Mouse (Mus musculus) liver, embryonic 14 days (tissue): ENCODE measurements around the gene Calm3. TPM values are rescaled to one million over a fixed set of nuclear protein-coding genes. Genes with fewer than 3 reads are reported as not detected.

Experiments used
- polyA plus RNA-seq: library from polyadenylated mRNA; depleted of rRNA; stranded (reverse); fragments of >200 nt; gene quantifications from 2 replicates; pipeline ENCODE4 v1.2.3, GENCODE M21; 2012; rRNA removed

The Calm3 gene
- 87.2 and 93.1 TPM in 2 replicates for polyA plus RNA-seq

GRCm38 (mm10) chr7:16924037-16924834 lies at the start of gene Calm3:
Gene Calm3, minus strand, starts transcription at chr7:16924114.

GRCm38 (mm10) chr7:16959539-16960187 lies 35.7 kb upstream of the Calm3 start, which contains the start of gene Pnmal1:
Gene Pnmal1, plus strand, starts transcription at chr7:16959679.

GRCm38 (mm10) chr7:16944061-16944807 lies 20.3 kb upstream of the Calm3 start, which contains the start of gene Pnmal2:
Gene Pnmal2, plus strand, starts transcription at chr7:16944682.

GRCm38 (mm10) chr7:16906281-16906680 lies 17.6 kb downstream of the Calm3 start, which contains the start of gene Ptgir:
Gene Ptgir, plus strand, starts transcription at chr7:16906490.

GRCm38 (mm10) chr7:16891641-16892351 lies 32.1 kb downstream of the Calm3 start, which contains the start of gene Gng8:
Gene Gng8, plus strand, starts transcription at chr7:16891786.

GRCm38 (mm10) chr7:16875310-16875325 lies 48.8 kb downstream of the Calm3 start, which contains the start of gene Dact3:
Gene Dact3, plus strand, starts transcription at chr7:16875317.

Other genes starting within 250 kb of the Calm3 start
- not detected in 2 replicates for gene Ceacam15, start 248.4 kb downstream of the Calm3 start, polyA plus RNA-seq
- not detected in 2 replicates for gene Ceacam9, start 202.2 kb downstream of the Calm3 start, polyA plus RNA-seq
- gene Ap2s1, start 185.7 kb downstream of the Calm3 start, polyA plus RNA-seq: 155 and 180 TPM in 2 replicates
- gene Slc1a5, start 142.8 kb downstream of the Calm3 start, polyA plus RNA-seq: 128 and 153 TPM in 2 replicates
- gene Strn4, start 108.2 kb downstream of the Calm3 start, polyA plus RNA-seq: 36.0 and 43.2 TPM in 2 replicates
- 5.4 and 5.7 TPM in 2 replicates for gene Fkrp, start 107.4 kb downstream of the Calm3 start, polyA plus RNA-seq
- 2.5 and 2.8 TPM in 2 replicates for gene Prkd2, start 81.2 kb downstream of the Calm3 start, polyA plus RNA-seq
- 0.46 and 0.71 TPM in 2 replicates for gene Dact3, start 48.8 kb downstream of the Calm3 start, polyA plus RNA-seq
- 0.18 and 0.40 TPM in 2 replicates for gene Gng8, start 32.3 kb downstream of the Calm3 start, polyA plus RNA-seq
- 0.81 and 0.86 TPM in 2 replicates for gene Ptgir, start 17.6 kb downstream of the Calm3 start, polyA plus RNA-seq
- gene Pnmal2, start 20.6 kb upstream of the Calm3 start, polyA plus RNA-seq: 0.05 and 0.26 TPM in 2 replicates
- under 0.01 and 0.02 TPM in 2 replicates for gene Pnmal1, start 35.6 kb upstream of the Calm3 start, polyA plus RNA-seq
- gene Gm42372, start 59.0 kb upstream of the Calm3 start, polyA plus RNA-seq: under 0.01 TPM in 2 replicates
- 2.4 and 2.5 TPM in 2 replicates for gene Ccdc8, start 68.6 kb upstream of the Calm3 start, polyA plus RNA-seq
- gene Ppp5c, start 103.8 kb upstream of the Calm3 start, polyA plus RNA-seq: 57.7 and 62.8 TPM in 2 replicates
- 8.1 and 10.3 TPM in 2 replicates for gene Hif3a, start 138.3 kb upstream of the Calm3 start, polyA plus RNA-seq
- 0.05 and 0.16 TPM in 2 replicates for gene Psg16, start 149.9 kb upstream of the Calm3 start, polyA plus RNA-seq
- 0.01 TPM in 1 of 2 replicates, not detected in the other for gene Ceacam3, start 226.2 kb upstream of the Calm3 start, polyA plus RNA-seq